Mouse (Mus musculus): ENCODE results near the gene Dhrs2. TPM values are rescaled to one million over a fixed set of nuclear protein-coding genes. Genes with fewer than 3 reads are reported as not detected.

The Dhrs2 gene
- not detected for total RNA-seq (2021)

- intact Hi-C loops (cut with DNase I): no loop called here
- no peak for DNase-seq (ENCODE audit: low spot score)
Measured at GRCm38 (mm10) chr14:55221707-55222106, at the start of gene Dhrs2. TSS of gene Dhrs2 (plus strand) at chr14:55222007.

GRCm38 (mm10) chr14:55174164-55174563 lies 47.6 kb upstream of the Dhrs2 start:
- intact Hi-C loops (cut with DNase I): no loop called here
- no peak for DNase-seq (ENCODE audit: low spot score)

- intact Hi-C loops (cut with DNase I): no loop called here
- no peak for DNase-seq (ENCODE audit: low spot score)
Measured at GRCm38 (mm10) chr14:55177274-55177673, 44.5 kb upstream of the Dhrs2 start.

- intact Hi-C loops (cut with DNase I): no loop called here
Measured at GRCm38 (mm10) chr14:55180951-55181350, 40.9 kb upstream of the Dhrs2 start.

GRCm38 (mm10) chr14:55183231-55183630 lies 38.6 kb upstream of the Dhrs2 start:
- intact Hi-C loops (cut with DNase I): no loop called here
- no peak for DNase-seq (ENCODE audit: low spot score)

More at GRCm38 (mm10) chr14:55180951-55181350, 40.9 kb upstream of the Dhrs2 start:
- no peak for DNase-seq (ENCODE audit: low spot score)

GRCm38 (mm10) chr14:55184640-55185145 lies 37.1 kb upstream of the Dhrs2 start:
- intact Hi-C loops (cut with DNase I): no loop called here

GRCm38 (mm10) chr14:55188491-55188890 lies 33.3 kb upstream of the Dhrs2 start:
- no peak for DNase-seq (ENCODE audit: low spot score)
- intact Hi-C loops (cut with DNase I): no loop called here

More at GRCm38 (mm10) chr14:55184640-55185145, 37.1 kb upstream of the Dhrs2 start:
- DNase-seq (ENCODE audit: low spot score): no peak

GRCm38 (mm10) chr14:55189351-55189769 lies 32.4 kb upstream of the Dhrs2 start:
- intact Hi-C loops (cut with DNase I): no loop called here

GRCm38 (mm10) chr14:55193354-55193753 lies 28.5 kb upstream of the Dhrs2 start:
- intact Hi-C loops (cut with DNase I): no loop called here
- DNase-seq (ENCODE audit: low spot score): no peak

More at GRCm38 (mm10) chr14:55189351-55189769, 32.4 kb upstream of the Dhrs2 start:
- DNase-seq (ENCODE audit: low spot score): no peak

GRCm38 (mm10) chr14:55193876-55194635 lies 27.8 kb upstream of the Dhrs2 start:
- intact Hi-C loops (cut with DNase I): no loop called here
- DNase-seq (ENCODE audit: low spot score): no peak

- no peak for DNase-seq (ENCODE audit: low spot score)
- intact Hi-C loops (cut with DNase I): no loop called here
Measured at GRCm38 (mm10) chr14:55194786-55195185, 27.0 kb upstream of the Dhrs2 start.

GRCm38 (mm10) chr14:55197121-55197520 lies 24.7 kb upstream of the Dhrs2 start:
- no peak for DNase-seq (ENCODE audit: low spot score)
- intact Hi-C loops (cut with DNase I): no loop called here

GRCm38 (mm10) chr14:55198187-55198586 lies 23.6 kb upstream of the Dhrs2 start:
- no peak for DNase-seq (ENCODE audit: low spot score)
- intact Hi-C loops (cut with DNase I): no loop called here

GRCm38 (mm10) chr14:55204544-55204943 lies 17.3 kb upstream of the Dhrs2 start:
- DNase-seq (ENCODE audit: low spot score): no peak
- intact Hi-C loops (cut with DNase I): no loop called here

GRCm38 (mm10) chr14:55205045-55205750 lies 16.6 kb upstream of the Dhrs2 start:
- DNase-seq (ENCODE audit: low spot score): no peak

GRCm38 (mm10) chr14:55208306-55208705 lies 13.5 kb upstream of the Dhrs2 start:
- intact Hi-C loops (cut with DNase I): no loop called here

More at GRCm38 (mm10) chr14:55205045-55205750, 16.6 kb upstream of the Dhrs2 start:
- intact Hi-C loops (cut with DNase I): no loop called here

GRCm38 (mm10) chr14:55213621-55214020 lies 8.2 kb upstream of the Dhrs2 start:
- DNase-seq (ENCODE audit: low spot score): no peak
- intact Hi-C loops (cut with DNase I): no loop called here

More at GRCm38 (mm10) chr14:55208306-55208705, 13.5 kb upstream of the Dhrs2 start:
- no peak for DNase-seq (ENCODE audit: low spot score)

GRCm38 (mm10) chr14:55214507-55214906 lies 7.3 kb upstream of the Dhrs2 start:
- no peak for DNase-seq (ENCODE audit: low spot score)
- intact Hi-C loops (cut with DNase I): no loop called here

- no peak for DNase-seq (ENCODE audit: low spot score)
- intact Hi-C loops (cut with DNase I): no loop called here
Measured at GRCm38 (mm10) chr14:55223172-55223571, 1.4 kb downstream of the Dhrs2 start.

- DNase-seq (ENCODE audit: low spot score): no peak
Measured at GRCm38 (mm10) chr14:55234639-55235038, 12.8 kb downstream of the Dhrs2 start.

GRCm38 (mm10) chr14:55236685-55237084 lies 14.9 kb downstream of the Dhrs2 start:
- DNase-seq (ENCODE audit: low spot score): no peak
- intact Hi-C loops (cut with DNase I): no loop called here

More at GRCm38 (mm10) chr14:55234639-55235038, 12.8 kb downstream of the Dhrs2 start:
- intact Hi-C loops (cut with DNase I): no loop called here
